Mouse (Mus musculus): ENCODE measurements around the gene Fgd6. TPM values are rescaled to one million over a fixed set of nuclear protein-coding genes. Genes with fewer than 3 reads are reported as not detected.

The Fgd6 gene
- total RNA-seq, 2 experiments from 2014 or later: 0.58 to 1.6 TPM

DNA sequence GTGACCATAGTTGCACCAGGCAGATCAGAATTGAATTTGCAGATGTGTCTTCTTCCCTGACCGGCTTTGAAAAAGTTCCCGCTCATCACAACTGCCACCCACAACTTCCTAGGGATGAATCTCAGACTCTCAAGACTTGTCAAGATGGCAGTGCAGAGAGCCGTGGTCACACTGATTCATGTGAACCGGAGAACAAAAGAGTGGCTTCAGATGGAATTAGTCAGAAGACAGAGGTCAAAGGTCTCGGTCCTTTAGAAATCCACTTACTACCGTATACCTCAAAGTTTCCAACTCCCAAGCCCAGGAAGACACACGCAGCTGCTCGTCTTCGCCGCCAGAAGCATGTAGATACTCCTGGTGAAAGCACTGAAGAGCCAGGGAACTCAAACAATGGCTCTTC is 8.1 kb downstream of the Fgd6 start:
- ATAC-seq (replicated peaks; ENCODE audit: poor library complexity): no peak

DNA sequence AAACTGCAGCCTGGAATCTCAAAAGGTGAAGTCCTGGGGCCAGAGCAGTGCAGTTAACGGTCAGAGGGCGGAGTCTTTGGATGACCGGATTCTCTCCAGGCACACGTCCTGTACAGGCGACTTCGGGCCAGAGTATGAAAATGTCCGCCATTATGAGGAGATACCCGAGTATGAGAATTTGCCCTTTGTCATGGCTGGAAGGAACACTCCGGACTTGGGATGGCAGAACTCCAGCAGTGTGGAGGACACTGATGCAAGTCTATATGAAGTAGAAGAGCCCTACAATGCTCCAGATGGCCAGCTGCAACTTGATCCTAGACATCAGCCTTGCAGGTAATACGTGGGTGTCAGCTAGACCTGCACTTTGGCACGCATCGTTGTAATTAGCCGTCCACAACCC is 9.5 kb downstream of the Fgd6 start:
- ATAC-seq (replicated peaks; ENCODE audit: poor library complexity): no peak

DNA sequence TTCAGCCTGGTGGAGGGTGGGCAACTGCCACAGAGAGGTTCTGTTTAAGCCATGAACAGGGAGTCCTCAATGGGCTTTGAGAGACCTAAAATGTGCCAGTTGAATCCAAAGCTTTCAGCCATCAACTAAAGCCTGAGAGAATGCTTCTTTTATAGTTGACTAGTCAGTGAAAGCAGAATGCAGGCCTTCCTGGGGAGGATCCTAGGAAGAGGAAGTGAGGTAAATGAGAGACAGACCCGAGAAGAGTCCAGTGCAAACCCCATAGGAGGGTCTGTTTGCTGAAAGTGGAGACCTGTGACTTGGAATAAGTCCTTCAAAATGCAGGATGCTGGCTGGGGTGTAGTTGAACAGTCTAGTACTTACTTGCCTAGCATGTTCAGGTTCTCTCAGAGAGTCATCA is 11.2 kb downstream of the Fgd6 start:
- no peak for ATAC-seq (replicated peaks; ENCODE audit: poor library complexity)

DNA sequence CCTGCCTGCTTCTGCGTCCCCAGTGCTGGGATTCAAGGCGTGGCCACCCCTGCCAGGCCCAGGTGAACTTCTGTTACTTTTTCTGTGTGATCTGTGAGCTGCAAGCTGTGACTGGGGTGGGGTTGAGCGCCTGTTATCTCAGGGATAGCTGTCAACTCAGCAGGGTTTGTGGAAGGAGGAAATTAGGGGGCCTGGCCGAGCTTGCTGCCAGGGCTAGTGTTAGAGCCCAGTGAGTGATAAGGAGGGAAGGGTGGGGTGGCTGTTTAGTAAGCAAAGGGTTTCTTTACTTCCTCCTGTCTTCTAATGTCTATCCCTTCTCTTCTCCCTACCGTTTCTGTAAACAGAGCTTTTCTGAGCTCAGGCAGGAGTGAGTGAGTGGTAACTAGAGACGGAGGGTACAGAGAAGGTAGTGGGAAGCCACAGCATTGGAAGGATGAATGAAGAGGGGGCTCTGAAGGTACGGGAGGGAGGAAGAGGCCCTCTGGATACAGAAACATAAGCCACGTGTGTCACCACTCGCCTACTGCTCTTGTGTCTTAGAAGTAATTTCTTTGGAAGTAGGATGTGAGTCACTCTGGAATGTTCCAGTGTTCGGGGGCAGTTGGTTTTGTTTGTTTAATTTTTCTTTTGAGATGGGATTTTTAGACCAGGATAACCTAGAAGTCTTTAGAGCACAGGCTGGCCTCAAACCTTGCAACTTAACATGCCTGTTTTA is 12.2 kb downstream of the Fgd6 start:
- ATAC-seq (replicated peaks; ENCODE audit: poor library complexity): peak; percentile 99

DNA sequence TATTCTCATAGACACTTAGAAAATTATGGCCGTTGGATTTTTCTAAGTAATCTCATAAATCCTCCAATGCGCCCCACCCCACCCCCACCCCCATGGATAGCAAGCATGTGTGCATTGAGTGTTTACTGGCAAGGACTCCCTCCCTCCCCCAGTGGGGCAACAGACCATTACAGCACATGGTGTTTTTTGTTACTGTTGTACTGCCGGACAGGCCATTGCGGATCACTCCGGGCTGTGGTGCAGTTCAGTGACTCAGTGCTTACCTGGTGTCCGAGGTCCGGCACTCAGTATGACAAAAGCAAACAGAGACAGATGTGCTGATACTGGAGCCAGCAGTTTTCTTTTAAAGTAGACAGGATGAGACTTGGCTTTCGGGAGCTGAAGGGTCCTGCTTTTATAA is 13.3 kb downstream of the Fgd6 start:
- ATAC-seq (replicated peaks; ENCODE audit: poor library complexity): no peak

DNA sequence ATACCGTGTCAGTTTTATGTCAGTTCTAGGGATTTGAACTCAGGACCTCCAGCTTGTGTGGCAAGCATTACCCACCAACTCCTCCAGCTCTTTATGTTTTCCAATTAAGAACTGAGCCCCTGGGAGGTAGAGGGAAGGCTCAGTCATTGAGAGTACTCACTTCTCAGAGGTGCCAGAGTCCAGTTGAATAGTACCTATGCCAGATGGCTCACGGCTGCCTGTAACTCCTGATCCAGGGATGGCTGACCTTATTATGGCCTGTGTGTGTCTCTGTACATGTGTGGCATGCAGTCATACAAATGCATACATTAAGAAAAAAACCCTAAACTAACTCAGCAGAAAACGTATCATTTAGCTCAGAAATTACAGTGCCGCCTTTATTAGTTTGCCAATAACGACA is 14.9 kb downstream of the Fgd6 start:
- no peak for ATAC-seq (replicated peaks; ENCODE audit: poor library complexity)

DNA sequence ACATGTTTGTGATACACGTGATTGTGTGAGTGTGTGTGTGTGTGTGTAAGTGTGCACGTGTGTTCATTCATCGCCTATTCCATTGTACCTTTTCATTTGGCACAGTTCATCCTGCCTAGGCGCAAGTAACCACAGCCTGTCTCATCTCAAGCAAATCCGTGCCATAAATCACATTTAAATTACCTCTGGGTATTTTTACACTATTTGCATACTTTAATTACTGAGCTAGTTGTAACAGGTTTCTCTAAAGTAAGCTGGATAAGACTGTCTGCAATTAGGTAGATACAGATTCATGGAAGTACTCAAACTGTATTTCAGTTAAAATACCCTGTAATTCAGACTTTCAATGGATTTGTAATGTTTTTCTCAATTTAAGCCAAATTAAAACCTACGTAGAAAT is 20.7 kb downstream of the Fgd6 start:
- no peak for ATAC-seq (replicated peaks; ENCODE audit: poor library complexity)

DNA sequence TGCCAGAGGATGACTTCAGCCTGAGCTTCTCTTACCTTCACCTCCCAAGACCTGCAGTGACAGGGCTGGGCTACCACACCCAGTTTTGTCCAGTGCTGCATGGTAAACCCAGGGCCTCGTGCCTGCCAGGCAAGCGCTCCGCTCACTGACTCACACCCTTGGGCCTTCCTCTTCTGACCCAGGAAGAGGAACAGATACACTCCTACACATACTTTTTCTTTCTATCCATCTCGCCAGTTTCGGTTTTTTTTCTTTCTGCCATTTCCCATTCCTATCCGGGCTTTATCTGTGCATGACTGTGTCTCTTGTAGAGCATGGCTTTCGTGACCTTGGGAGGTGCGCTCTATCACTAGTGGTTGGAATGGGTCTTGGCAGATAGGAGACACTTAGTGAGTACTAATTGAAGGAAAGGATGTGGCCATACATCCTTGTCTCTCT is 23.8 kb downstream of the Fgd6 start:
- peak; percentile 44; the same call in 1 of the 2 replicates for ATAC-seq (replicated peaks; ENCODE audit: poor library complexity)

DNA sequence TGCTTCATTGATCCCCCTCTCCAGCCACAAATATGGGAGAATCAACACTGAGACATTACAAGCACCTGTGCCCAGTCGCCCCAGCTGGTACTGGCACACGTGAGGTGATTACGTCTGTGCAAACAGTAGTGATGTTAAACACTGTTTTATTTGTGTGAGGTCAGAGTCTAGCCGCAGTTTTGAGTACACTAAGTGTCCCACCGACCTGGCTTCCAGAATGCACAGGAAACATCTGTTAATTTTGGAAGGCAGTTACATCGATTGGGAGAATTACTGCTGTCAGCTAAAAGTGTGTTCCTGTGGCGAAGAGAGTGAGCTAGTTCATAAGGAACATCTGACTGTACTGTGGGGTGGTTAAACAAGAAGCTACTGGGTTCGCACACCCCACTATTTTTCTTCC is 24.4 kb downstream of the Fgd6 start:
- no peak for ATAC-seq (replicated peaks; ENCODE audit: poor library complexity)

DNA sequence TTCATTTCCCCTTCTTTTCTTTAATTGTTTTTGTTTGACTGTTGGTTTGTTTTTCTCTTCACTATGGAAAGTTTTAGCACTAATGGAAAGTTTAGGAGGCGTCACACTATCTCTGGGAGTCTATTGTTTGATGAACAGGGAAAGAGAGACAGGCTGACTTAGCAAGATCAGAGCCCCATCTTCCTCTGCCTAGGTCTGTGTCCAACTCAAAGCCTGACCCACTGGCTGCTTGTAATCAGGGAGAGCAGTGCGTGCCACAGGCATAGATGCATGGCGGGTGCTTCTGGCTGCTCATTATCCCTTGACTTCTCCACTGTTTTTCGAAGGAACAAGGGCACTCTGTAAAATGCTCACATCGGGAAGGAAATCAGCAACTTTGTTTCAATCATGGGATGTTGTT is 26.6 kb downstream of the Fgd6 start:
- ATAC-seq (replicated peaks; ENCODE audit: poor library complexity): no peak

DNA sequence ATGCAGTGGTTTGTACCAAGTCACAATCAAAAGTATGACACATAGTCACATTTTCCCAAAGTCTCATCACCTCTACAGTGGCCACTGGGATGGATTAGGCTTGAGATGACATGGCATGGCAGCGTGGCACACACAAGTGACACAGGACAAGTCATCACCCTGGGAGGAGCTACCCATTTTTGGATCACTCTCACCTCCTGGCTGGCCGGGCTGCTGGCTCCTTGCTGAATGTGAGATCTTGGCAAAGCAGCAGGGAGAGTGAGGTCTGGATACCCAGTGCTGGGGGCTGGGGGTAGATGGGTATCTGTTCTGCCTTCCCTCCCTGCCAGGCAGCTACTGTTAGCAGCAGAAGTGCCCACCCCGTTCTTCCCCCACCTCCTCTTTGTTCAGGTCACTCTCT is 31.1 kb downstream of the Fgd6 start:
- no peak for ATAC-seq (replicated peaks; ENCODE audit: poor library complexity)

DNA sequence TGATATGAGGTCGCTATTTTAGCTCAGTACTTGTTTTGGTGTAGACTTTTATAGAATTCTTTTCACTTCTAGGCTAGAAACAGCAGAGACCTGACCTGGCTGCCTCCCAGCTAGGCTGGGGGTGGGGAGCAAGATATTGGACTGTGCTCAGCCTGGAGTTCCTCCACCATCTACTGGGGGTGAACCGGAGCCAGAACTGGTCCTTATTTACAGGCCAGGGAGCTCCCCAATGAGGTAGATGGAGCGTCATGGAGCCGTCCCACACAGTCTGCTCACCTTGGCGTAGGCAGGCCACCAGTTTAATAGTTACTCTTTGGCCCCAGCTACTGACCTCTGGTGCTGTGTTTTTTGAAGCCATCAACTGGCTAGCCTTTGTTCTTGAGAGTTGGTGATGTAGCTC is 32.9 kb downstream of the Fgd6 start:
- ATAC-seq (replicated peaks; ENCODE audit: poor library complexity): no peak; the same call in 1 of the 2 replicates

DNA sequence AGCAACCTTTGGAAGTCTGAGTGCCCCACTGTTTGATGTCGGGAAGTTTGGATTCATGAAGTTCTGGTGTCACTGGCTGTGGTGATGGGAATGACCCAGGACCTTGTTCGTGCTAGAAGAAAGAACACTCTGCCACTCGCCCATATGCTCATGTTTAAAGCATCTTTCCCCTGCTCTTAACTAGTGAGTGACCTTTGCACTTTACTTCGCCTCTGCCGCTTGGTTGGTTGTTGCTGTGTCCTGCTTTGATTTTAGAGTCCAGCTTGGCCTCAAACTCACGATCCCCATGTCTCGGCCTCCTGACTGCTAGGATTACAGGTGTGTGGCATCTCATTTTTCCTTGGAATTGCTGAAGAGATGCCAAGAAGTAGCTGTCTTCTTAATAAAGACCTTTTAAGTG is 35.8 kb downstream of the Fgd6 start:
- ATAC-seq (replicated peaks; ENCODE audit: poor library complexity): no peak

DNA sequence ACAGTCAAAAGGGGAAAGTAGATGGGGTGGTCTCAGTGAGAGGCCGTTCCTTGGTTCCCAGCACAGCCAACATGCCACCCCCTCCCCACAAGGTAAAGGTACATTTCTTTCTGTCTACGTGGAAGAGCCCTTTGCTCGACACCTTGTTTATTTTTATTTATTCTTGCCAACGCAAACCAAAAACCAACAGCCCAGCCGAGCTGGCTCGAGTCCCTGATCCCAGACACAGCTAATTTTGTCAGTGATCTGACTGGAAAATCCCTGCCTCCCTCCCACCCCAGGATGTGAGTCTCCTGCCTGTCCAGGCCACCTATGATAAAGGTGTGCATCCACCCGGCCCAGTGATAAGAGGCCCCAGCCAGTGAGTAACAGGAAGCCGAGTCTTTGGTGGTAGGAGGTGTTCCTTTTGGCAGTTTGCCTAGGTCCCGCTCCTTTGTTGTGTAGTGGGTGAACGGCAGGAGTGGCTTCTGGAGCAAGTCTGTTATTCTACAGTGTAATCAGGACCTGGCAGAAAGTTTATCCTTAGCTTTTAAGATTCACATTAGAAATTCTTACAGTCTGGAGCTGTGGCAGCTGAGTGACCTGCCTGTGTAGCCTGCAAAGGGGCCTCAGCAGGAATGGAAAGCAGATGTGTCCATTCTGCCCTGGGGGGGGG is 36.6 kb downstream of the Fgd6 start:
- ATAC-seq (replicated peaks; ENCODE audit: poor library complexity): peak; percentile 87

DNA sequence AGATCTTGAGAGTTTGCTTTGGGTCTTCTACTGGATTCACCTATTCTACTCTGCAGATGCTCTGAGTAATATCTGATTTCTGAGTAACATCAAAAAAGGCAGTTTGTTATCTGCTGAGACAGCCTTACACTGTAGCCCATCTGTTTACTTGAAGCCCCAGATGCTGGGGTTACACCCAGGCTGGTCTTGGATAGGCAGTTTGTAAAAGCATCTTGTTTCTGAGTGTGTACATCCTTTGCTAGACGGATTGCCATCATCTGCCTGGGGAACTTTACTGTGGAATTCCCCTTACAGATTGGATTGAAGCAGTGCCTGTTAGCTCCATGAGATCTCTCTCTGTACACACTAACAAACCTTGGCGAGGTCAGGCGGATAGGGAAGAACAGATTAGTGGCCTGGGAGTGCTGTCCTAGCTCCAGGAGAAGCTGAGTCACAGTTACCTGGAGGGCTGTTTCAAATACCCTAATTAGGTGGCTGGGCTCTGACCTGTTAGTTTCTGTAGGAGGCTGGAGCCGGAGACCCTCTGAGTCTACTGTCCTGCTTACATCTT is 37.2 kb downstream of the Fgd6 start:
- ATAC-seq (replicated peaks; ENCODE audit: poor library complexity): peak; percentile 78

DNA sequence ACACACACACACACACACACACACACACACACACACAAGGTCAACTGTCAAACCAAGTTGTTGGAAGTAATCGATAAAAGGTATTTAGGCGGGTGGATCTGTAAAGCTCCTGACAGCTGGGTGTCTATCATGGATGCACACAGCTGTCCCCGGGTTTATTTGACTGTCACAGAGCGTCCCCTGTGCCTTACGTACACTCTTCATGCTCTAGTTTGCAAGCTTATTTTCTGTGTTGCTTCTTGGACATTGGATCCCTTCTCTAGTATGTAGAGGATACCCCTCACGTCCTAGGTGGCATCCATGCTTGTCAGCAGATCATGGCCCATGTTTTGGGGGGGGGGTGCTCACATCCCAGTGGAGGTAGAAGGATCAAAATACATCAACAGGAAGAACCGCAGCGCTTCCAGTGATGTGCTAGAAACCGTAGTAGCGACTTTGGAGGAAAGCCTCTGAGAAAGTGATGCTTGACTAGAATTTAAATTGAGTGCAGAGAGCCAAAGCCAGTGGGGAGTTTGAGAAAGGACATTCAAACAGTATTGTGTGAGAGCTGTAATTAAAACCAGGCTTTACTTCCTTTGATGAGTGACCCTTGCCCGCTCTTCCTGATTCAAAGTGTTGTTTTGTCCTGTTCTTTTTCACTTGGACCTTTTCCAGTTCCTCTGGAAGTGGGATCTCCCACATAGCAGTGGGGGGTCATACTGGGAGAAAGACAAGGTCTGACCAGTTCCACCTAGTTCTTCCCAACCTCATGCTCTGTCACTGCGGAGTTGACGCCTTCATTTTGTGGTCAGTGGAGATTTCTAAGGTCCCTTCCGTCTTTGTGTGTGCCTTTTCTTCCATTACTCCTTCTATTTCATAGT is 41.4 kb downstream of the Fgd6 start:
- no peak for ATAC-seq (replicated peaks; ENCODE audit: poor library complexity)

DNA sequence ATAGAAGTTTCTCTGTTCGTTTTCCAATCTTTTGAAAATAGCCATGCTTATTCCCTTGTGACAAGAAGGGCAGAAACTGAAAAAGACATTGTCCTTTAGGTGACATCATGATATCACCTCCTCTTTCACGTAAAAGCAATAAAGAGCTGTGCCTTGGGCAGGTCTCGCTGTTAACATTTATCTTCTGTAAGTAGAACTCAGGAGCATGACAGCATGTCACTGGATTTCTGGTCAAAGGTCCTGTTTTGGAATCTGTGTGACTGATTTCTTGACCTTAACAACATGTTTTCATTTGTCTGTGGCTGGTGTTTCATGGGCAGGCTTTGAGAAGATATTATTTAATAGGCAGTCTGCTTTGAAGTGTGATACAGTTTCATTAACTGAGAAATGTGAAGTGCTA is 44.9 kb downstream of the Fgd6 start:
- ATAC-seq (replicated peaks; ENCODE audit: poor library complexity): no peak

DNA sequence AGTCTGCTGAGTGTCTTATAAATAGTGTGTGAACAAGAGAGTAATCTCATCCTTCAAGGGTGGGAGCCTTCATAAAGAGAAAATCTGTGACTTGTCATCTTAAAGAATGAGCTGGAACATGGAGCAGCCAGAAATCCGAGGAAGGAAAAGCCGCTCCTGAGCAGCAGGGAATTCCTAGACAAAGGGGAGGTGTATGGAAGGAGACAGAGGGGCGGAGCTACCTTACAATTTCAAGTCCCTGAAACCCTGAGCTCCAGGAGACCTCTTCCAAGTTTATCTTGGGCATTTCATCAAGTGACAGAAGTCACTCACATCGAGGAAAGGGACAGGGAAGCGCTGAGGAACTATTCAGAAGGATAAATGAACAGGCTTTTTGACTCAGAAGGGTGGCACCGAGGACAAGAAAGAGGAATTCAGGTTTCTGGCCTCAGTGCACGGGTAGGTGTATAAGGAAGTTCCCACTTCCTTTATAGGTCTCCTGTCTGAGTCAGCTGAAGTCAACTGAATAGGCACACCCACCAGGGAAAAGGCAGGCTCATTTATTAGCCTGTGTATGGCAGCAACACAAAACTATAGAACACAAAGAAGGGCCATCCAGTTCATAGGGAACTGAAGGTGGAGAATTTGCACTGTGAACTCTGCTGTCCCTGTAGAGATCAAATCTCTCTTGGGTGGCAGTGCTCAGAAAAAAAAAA is 46.4 kb downstream of the Fgd6 start:
- ATAC-seq (replicated peaks; ENCODE audit: poor library complexity): peak; percentile 72

DNA sequence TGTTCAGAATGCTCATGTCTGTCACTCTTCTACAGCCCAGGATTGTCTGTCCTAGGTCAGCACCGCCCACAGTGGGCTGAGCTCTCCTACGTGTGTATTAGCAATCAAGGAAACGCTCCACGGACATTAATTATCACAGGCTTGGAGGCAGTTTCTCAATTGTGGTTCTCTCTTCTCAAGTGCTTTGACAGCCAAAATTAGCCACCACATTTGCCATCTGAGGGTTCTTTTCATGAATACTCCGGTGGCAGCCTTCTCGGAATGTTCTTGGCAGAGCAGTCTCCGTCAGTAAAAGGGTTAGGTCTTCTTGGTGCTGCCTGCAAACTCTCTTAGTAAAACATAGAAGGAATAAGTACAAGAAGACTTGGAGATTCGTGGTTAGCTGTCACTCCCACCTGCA is 50.5 kb downstream of the Fgd6 start:
- ATAC-seq (replicated peaks; ENCODE audit: poor library complexity): no peak

DNA sequence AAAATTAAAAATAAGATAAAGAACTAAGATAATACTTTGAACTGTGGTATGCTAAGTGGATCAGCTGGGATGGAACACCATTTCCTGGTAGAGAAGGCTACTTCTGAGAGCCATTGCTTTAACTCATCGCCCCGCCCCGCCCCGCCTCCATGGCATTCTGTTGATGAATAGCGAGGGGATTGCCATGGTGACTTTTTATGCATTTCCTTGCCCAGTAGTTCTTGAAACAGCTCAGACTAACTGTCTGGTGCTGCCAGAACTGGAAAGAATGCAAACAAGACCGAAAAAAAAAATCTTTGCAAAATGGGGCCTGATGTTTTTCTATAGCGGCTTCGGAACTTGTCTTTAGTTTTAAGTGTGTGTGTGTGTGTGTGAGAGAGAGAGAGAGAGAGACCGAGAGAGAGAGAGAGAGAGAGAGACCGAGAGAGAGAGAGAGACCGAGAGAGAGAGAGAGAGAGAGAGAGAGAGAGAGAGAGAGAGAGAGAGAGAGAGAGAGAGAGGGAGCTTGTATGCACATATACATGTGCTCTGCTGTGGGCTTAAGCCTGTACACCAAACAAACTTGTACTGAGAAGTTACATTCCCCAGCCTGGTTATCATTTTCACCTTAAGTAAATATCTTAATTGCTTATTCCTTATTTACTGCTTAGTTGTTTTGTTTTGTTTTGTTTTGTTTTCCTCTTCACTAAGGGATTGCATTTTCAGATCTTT is 51.7 kb downstream of the Fgd6 start:
- ATAC-seq (replicated peaks; ENCODE audit: poor library complexity): no peak

All from megakaryocyte progenitor cell, adult 5-6 weeks (primary cell).